Mouse (Mus musculus): ENCODE measurements around the gene Susd5.
A peak's percentile ranks its signal among the peaks of the same experiment; 100 is the strongest.
"Not testable (repeated sequence)": the region's sequence is repeated elsewhere in the genome, so short reads cannot be mapped to it uniquely, and the experiment has no call there.

Susd5 gene

GRCm38 (mm10) chr9:114086422-114086821 is 29.5 kb downstream of the Susd5 start:
- DNase-seq = no peak

DNA sequence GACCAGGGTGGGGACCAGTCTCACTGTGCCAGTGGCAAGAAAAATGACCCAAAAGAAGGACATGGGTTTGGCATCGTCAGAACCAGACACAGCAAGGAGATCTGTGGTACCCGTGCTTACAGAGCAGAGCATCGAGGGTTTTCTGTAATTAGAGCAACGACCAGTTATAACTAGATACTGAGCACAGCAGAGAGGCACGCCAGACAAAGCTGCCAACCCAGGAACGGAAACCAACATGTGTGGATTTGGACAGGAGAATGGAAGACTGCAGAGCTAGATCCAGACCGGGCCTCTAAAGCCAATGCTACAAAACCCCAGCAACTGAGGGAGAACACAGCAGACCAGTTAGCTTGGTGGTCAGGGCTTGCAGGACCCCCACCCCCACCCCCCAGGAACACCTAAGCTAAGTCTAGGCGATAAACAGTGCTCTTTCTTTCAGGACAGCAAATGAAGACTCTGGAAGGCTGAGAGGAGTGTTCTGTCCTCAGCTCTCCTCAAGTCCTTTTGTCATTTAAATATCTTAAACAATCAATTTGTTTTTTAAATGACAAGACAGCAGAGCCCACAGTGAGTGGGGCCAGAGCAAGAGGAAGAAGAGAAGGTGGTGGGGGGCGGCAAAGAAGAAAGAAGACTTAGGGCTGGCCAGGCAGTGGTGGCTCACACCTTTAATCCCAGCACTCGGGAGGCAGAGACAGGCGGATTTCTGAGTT is 30.3 kb downstream of the Susd5 start:
- no peak for DNase-seq

GRCm38 (mm10) chr9:114088885-114089284 is 31.9 kb downstream of the Susd5 start:
- DNase-seq = not testable (repeated sequence)

DNA sequence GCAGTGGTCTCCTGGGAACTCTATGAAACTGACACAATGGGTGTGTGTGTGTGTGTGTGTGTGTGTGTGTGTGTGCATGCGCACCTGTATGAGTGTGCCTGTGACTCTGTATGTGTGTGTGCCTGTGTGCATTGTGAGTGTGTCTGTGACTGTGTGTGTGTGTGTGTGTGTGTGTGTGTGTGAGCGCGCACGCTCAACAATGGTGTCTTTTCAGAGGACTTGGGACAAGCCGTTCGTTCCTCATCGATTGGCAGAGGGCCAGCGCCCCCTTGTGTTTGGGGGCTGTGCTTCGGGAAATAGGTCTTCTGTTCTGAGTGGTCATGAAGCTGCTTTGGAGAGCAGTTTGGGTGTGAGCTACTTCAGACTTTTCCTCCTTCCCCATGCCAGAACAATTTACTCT is 35.2 kb downstream of the Susd5 start:
- not testable (repeated sequence) for DNase-seq

DNA sequence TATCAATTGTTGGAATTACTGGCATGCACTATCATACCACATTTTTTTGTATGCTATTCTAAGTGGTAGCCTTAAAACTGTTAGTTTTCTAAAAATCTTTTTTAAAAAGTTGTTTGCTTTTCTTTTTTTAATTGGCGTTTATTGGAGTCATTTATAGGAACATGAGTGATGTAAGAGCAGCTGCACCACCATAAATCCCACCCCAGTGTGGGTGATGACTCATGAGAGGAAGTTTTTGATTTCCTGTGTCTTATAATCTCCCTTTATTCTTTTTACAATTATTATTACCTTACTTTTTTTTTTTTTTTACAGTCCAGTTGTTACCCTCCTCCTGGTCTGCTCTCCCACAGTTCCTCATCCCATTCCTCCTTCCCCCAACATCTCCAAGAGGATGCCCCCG is 37.9 kb downstream of the Susd5 start:
- no peak for DNase-seq

DNA sequence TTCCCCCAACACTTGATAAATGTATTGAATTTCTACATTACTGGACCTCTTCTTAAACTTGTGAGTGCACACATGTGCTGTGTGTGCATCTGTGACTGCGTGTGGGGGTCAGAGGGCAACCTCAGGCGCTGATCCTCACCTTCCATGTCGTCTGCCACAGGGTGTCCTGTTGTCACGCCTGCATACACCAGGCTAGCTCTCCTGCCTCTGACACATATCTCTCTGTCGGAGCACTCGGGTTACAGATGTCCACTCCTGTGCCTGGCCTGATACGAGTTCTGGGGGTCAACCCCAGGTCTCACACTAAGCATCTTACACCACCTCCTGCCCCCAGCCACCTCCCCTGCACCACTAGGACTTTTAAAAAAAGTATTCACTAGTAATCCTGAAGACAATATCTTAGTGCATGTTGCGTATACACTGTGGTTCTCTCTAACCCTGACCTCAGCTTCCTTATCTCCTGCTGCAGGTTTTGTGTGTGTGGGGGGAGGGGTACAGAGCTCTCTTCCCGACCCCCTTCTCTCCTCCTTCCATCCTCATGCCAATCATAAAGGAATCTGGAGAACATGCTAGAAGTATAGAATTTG is 41.9 kb downstream of the Susd5 start:
- no peak for DNase-seq

- no peak for DNase-seq
Observed at GRCm38 (mm10) chr9:114110268-114110667, 53.3 kb downstream of the Susd5 start.

DNA sequence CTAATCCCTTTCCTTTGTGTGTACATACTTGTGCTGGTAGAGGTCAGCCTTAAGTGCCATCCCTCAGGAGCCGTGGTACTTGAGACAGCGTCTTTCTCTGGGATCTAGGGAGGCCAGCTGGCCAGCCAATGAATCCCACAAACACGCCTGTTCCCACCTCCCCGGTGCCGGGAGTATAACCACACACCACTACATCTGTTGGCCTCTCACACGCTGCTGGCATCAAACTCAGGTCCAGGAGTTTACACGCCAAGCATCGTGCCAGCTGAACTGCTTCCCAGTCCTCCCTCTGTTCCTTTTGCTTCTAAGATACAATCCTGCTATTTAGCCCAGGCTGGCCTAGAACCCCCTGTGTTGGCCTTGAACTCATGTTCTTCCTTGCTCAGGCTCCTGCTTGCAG is 54.2 kb downstream of the Susd5 start:
- DNase-seq = no peak

GRCm38 (mm10) chr9:114112226-114112625 is 55.3 kb downstream of the Susd5 start:
- peak; percentile 6 for DNase-seq

DNA sequence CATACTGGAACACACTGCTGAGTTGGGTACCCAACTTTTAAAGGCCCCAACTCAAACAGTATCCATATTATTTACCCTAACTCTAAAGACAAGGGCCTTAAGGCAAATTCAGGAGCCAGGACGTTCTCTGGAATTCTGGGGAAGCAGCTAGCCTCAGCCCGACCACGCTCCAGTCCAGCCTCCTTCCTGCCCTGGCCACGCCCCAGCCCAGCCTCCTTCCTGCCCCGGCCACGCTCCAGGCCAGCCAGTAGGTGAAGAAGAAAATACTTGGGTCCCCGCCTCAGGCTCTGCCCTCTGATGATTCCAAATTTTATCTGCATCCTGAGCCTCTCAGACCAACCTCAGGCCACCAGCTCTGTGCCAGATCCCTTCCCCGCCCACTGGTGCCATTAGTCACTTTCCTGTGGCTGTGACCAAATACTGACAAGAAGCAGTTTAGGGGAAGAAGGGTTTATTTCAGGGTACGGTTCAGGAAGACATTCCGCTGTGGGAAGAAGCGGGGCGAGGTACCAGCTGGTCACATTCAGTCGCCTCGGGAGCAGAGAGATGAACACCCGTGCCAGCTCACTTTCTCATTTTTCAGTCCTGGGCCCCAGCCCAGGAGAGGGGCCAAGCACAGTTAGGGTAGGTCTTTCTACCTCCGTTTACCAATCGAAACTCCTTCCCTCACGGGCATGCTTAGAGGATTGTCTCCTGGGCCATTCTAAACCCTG is 57.1 kb downstream of the Susd5 start:
- no peak for DNase-seq

- peak; percentile 70 for DNase-seq
Observed at GRCm38 (mm10) chr9:114116672-114117071, 59.7 kb downstream of the Susd5 start.

GRCm38 (mm10) chr9:114122862-114123261 is 65.9 kb downstream of the Susd5 start:
- DNase-seq = not testable (repeated sequence)

- not testable (repeated sequence) for DNase-seq
Observed at GRCm38 (mm10) chr9:114129273-114129835, 72.4 kb downstream of the Susd5 start.

Measured in lung, postnatal 36 days (tissue).